Mouse (Mus musculus) left cerebral cortex, postnatal 36 days (tissue): ENCODE data around the gene Gm13272. TPM values are rescaled to one million over a fixed set of nuclear protein-coding genes. Genes with fewer than 3 reads are reported as not detected.
"Not testable (repeated sequence)": the region's sequence is repeated elsewhere in the genome, so short reads cannot be mapped to it uniquely, and the experiment has no call there.

Experiments
- DNase-seq, 2 experiments: peaks; one replicate each; pipeline ENCODE4 v3.0.0; 2021 to 2022; ENCODE audit warnings: low spot score in 2 of 2, mixed read lengths in 1 of 2
- intact Hi-C: fragments of 180-260 bp; cut with DNase I; formaldehyde crosslinking; loops from one replicate; pipeline ENCODE4 v1.15.1; 2025
- total RNA-seq, 2 experiments: library from RNA; stranded (reverse); gene quantifications; 2 replicates each; pipeline ENCODE4 v1.2.3; 2021

Gene Gm13272
- total RNA-seq, 2 experiments from 2014 or later = not detected

DNA sequence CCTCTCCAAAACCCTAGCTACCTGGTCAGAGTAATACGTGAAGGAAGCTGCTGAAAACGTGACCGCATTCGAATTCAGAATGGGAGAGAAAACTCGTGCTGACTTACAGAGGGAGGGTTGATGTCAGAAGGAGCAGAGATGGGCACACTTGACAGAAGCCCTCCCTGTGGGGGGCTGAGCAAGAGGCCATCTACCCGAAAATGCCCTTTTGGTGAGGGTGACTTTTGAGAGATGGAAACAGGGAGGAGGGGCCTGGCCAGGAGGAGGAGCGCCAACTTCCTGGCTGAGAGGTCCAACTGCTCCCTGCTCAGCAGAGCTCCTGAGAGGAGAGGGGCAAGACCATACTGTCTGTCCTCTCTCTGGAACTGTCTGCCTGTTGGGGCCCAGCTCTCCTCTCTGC, 2.2 kb downstream of the Gm13272 start, which contains the start of gene Ifnz:
Gene Ifnz, plus strand, starts transcription at position 301 of the 400 bp plus-strand sequence.
- DNase-seq, intact Hi-C loops: not testable (repeated sequence)

DNA sequence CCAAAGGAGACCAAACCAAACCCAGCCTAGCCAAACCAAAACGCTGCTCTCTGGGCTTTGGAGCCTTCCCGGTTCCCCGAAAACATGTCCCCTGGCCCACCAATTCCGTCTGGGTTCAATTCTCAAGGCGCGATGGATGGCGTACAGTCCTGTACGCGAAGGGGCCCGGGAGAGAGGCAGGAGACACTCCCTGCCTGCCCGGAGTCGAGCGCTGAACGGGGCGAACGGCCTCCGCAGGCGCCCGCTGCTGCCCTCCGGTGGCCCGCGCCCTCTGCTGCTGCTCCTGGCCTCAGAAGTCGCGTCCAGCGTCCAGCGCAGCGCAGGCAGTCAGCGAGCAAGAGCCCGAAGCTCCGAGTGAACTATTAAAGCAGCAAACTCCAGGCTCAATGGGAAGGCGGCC, 2.7 kb downstream of the Gm13272 start:
- DNase-seq, intact Hi-C loops: not testable (repeated sequence)

DNA sequence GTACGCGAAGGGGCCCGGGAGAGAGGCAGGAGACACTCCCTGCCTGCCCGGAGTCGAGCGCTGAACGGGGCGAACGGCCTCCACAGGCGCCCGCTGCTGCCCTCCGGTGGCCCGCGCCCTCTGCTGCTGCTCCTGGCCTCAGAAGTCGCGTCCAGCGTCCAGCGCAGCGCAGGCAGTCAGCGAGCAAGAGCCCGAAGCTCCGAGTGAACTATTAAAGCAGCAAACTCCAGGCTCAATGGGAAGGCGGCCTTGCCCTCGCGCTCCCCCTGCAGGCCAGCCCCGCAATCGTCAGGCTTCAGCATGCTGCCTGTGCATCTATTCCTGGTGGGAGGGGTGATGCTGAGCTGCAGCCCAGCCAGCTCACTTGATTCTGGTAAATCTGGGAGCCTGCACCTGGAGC, 5.8 kb downstream of the Gm13272 start, which contains the start of gene Gm13276:
Gene Gm13276, plus strand, starts transcription at position 301 of the 400 bp plus-strand sequence.
- DNase-seq, intact Hi-C loops: not testable (repeated sequence)

DNA sequence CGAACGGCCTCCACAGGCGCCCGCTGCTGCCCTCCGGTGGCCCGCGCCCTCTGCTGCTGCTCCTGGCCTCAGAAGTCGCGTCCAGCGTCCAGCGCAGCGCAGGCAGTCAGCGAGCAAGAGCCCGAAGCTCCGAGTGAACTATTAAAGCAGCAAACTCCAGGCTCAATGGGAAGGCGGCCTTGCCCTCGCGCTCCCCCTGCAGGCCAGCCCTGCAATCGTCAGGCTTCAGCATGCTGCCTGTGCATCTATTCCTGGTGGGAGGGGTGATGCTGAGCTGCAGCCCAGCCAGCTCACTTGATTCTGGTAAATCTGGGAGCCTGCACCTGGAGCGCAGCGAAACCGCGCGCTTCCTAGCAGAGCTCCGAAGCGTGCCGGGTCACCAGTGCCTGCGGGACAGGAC, 8.8 kb downstream of the Gm13272 start, which contains the start of gene Gm13277:
Gene Gm13277, plus strand, starts transcription at position 231 of the 400 bp plus-strand sequence.
- peak; percentile 40 to 53 for DNase-seq
- intact Hi-C loops = not testable (repeated sequence)

DNA sequence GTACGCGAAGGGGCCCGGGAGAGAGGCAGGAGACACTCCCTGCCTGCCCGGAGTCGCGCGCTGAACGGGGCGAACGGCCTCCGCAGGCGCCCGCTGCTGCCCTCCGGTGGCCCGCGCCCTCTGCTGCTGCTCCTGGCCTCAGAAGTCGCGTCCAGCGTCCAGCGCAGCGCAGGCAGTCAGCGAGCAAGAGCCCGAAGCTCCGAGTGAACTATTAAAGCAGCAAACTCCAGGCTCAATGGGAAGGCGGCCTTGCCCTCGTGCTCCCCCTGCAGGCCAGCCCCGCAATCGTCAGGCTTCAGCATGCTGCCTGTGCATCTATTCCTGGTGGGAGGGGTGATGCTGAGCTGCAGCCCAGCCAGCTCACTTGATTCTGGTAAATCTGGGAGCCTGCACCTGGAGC, 11.6 kb downstream of the Gm13272 start, which contains the start of gene Gm13278:
Gene Gm13278, plus strand, starts transcription at position 301 of the 400 bp plus-strand sequence.
- DNase-seq, intact Hi-C loops: not testable (repeated sequence)

DNA sequence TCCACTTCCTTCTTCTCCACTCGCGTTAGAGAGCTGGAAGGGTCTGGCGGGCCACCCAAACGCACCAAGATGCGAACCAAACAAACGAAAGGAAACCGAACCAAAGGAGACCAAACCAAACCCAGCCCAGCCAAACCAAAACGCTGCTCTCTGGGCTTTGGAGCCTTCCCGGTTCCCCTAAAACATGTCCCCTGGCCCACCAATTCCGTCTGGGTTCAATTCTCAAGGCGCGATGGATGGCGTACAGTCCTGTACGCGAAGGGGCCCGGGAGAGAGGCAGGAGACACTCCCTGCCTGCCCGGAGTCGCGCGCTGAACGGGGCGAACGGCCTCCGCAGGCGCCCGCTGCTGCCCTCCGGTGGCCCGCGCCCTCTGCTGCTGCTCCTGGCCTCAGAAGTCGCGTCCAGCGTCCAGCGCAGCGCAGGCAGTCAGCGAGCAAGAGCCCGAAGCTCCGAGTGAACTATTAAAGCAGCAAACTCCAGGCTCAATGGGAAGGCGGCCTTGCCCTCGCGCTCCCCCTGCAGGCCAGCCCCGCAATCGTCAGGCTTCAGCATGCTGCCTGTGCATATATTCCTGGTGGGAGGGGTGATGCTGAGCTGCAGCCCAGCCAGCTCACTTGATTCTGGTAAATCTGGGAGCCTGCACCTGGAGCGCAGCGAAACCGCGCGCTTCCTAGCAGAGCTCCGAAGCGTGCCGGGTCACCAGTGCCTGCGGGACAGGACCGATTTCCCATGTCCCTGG, 14.5 kb downstream of the Gm13272 start, which contains the start of gene Gm13275:
Gene Gm13275, plus strand, starts transcription at position 552 of the 740 bp plus-strand sequence.
- intact Hi-C loops = not testable (repeated sequence)

DNA sequence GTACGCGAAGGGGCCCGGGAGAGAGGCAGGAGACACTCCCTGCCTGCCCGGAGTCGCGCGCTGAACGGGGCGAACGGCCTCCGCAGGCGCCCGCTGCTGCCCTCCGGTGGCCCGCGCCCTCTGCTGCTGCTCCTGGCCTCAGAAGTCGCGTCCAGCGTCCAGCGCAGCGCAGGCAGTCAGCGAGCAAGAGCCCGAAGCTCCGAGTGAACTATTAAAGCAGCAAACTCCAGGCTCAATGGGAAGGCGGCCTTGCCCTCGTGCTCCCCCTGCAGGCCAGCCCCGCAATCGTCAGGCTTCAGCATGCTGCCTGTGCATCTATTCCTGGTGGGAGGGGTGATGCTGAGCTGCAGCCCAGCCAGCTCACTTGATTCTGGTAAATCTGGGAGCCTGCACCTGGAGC, 17.4 kb downstream of the Gm13272 start, which contains the start of gene Gm13279:
Gene Gm13279, plus strand, starts transcription at position 301 of the 400 bp plus-strand sequence.
- DNase-seq = not testable (repeated sequence)

More for the DNA sequence above, 14.5 kb downstream of the Gm13272 start, which contains the start of gene Gm13275:
- DNase-seq = peak; percentile 57 to 59

DNA sequence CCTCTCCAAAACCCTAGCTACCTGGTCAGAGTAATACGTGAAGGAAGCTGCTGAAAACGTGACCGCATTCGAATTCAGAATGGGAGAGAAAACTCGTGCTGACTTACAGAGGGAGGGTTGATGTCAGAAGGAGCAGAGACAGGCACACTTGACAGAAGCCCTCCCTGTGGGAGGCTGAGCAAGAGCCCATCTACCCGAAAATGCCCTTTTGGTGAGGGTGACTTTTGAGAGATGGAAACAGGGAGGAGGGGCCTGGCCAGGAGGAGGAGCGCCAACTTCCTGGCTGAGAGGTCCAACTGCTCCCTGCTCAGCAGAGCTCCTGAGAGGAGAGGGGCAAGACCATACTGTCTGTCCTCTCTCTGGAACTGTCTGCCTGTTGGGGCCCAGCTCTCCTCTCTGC, 19.7 kb downstream of the Gm13272 start, which contains the start of gene Gm13285:
Gene Gm13285, plus strand, starts transcription at position 301 of the 400 bp plus-strand sequence.
- intact Hi-C loops, DNase-seq: not testable (repeated sequence)

More for the DNA sequence above, 17.4 kb downstream of the Gm13272 start, which contains the start of gene Gm13279:
- intact Hi-C loops = not testable (repeated sequence)

DNA sequence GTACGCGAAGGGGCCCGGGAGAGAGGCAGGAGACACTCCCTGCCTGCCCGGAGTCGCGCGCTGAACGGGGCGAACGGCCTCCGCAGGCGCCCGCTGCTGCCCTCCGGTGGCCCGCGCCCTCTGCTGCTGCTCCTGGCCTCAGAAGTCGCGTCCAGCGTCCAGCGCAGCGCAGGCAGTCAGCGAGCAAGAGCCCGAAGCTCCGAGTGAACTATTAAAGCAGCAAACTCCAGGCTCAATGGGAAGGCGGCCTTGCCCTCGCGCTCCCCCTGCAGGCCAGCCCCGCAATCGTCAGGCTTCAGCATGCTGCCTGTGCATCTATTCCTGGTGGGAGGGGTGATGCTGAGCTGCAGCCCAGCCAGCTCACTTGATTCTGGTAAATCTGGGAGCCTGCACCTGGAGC, 23.3 kb downstream of the Gm13272 start, which contains the start of gene Gm13287:
Gene Gm13287, plus strand, starts transcription at position 301 of the 400 bp plus-strand sequence.
- DNase-seq, intact Hi-C loops: not testable (repeated sequence)

DNA sequence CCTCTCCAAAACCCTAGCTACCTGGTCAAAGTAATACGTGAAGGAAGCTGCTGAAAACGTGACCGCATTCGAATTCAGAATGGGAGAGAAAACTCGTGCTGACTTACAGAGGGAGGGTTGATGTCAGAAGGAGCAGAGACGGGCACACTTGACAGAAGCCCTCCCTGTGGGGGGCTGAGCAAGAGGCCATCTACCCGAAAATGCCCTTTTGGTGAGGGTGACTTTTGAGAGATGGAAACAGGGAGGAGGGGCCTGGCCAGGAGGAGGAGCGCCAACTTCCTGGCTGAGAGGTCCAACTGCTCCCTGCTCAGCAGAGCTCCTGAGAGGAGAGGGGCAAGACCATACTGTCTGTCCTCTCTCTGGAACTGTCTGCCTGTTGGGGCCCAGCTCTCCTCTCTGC, 25.6 kb downstream of the Gm13272 start, which contains the start of gene Gm13288:
Gene Gm13288, plus strand, starts transcription at position 301 of the 400 bp plus-strand sequence.
- intact Hi-C loops = not testable (repeated sequence)

DNA sequence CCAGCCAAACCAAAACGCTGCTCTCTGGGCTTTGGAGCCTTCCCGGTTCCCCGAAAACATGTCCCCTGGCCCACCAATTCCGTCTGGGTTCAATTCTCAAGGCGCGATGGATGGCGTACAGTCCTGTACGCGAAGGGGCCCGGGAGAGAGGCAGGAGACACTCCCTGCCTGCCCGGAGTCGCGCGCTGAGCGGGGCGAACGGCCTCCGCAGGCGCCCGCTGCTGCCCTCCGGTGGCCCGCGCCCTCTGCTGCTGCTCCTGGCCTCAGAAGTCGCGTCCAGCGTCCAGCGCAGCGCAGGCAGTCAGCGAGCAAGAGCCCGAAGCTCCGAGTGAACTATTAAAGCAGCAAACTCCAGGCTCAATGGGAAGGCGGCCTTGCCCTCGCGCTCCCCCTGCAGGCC, 26.1 kb downstream of the Gm13272 start:
- intact Hi-C loops, DNase-seq: not testable (repeated sequence)

More for the DNA sequence above, 25.6 kb downstream of the Gm13272 start, which contains the start of gene Gm13288:
- DNase-seq = not testable (repeated sequence)

DNA sequence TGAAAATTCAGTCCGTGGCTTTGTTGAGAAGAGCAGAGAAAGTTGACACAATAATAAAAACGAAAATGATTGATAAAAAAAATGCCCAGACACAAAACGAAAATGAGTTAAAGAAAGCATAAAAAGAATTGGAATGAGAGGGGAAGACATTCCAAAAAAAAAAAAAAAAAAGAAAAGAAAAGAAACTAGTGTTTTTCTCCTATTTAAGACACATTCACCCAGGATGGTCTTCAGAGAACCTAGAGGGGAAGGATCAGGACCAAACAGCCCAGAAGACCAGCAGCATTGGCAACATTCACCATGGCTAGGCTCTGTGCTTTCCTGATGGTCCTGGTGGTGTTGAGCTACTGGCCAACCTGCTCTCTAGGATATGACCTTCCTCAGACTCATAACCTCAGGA, 36.3 kb downstream of the Gm13272 start, which contains the start of gene Ifna7:
Gene Ifna7, plus strand, starts transcription at position 301 of the 400 bp plus-strand sequence.
- DNase-seq = no peak
- intact Hi-C loops = no loop called here

DNA sequence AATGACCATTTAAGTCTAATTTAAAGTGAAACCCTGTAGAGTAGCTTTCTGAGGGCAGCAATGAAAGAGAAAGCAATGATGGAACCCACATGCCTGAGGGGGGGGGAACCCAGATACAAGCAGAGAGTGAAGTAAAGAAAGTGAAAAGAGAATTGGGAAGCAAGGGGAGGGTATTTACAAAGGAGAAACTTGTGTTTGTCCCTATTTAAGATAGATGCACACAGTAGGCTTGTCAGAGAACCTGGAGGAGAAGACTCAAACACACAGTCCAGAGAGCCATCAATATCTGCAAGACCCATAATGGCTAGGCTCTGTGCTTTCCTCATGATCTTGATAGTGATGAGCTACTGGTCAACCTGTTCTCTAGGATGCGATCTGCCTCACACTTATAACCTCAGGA, 40.0 kb downstream of the Gm13272 start, which contains the start of gene Ifna11:
Gene Ifna11, plus strand, starts transcription at position 301 of the 400 bp plus-strand sequence.
- intact Hi-C loops = no loop called here

DNA sequence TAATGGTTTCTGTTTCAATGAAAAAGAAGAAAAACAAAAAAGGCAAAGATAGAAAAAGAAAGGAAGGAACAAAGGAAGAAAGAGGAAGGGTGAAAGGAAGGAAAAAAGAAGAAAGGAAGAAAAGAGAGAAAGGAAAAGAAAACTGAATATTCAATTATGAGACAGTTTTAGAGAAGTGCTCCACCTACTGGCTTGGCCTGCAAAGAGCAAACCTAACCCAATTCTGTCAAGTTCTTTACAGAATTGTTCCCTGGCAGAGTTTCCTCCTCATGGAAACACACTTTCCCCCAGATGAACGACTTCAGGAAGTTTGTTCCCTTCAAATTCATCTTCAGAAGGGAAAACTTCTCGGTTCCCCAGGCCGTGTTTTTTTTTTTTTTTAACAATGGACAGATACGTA, 43.3 kb downstream of the Gm13272 start:
- intact Hi-C loops = no loop called here

More for the DNA sequence above, 40.0 kb downstream of the Gm13272 start, which contains the start of gene Ifna11:
- DNase-seq = no peak

DNA sequence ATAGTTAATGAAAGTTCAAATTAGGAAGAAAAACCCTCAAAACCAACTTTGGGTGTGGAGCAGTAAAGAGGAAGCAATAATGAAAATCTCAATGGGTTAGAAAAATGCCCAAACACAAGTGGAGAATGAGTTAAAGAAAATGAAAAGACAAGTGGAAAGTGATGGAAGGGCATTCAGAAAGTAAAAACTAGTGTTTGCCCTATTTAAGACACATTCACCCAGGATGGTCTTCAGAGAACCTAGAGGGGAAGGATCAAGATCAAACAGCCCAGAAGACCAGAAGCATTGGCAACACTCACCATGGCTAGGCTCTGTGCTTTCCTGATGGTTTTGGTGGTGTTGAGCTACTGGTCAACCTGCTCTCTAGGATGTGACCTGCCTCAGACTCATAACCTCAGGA, 47.5 kb downstream of the Gm13272 start, which contains the start of gene Ifna6:
Gene Ifna6, plus strand, starts transcription at position 301 of the 400 bp plus-strand sequence.
- intact Hi-C loops, DNase-seq: not testable (repeated sequence)

More for the DNA sequence above, 43.3 kb downstream of the Gm13272 start:
- no peak for DNase-seq

Other genes with a start within 250 kb of the Gm13272 start
- gene Ifna15, start 221.6 kb upstream of the Gm13272 start, total RNA-seq = not detected
- not detected for gene Ifna14, start 208.1 kb upstream of the Gm13272 start, total RNA-seq
- not detected for gene Ifna9, start 187.5 kb upstream of the Gm13272 start, total RNA-seq
- gene Ifna12, start 176.5 kb upstream of the Gm13272 start, total RNA-seq = not detected
- not detected for gene C87499, start 145.4 kb upstream of the Gm13272 start, total RNA-seq
- not detected for gene Ifna13, start 135.4 kb upstream of the Gm13272 start, total RNA-seq
- gene Ifna16, start 102.9 kb upstream of the Gm13272 start, total RNA-seq = not detected
- gene Ifna2, start 95.9 kb upstream of the Gm13272 start, total RNA-seq = not detected
- gene Ifnab, start 88.5 kb upstream of the Gm13272 start, total RNA-seq = not detected
- gene Gm26566, start 58.0 kb upstream of the Gm13272 start, total RNA-seq = 1 to 10 TPM in 1 of 2 experiments, under 1 TPM in 1; 0.66 to 1.5 TPM
- gene Klhl9, start 57.4 kb upstream of the Gm13272 start, total RNA-seq = 100 to 1,000 TPM in 1 of 2 experiments, 10 to 100 TPM in 1; 92.7 to 101 TPM
- not detected for gene Gm13271, start 25.0 kb upstream of the Gm13272 start, total RNA-seq
- not detected for gene Gm13283, start 19.7 kb upstream of the Gm13272 start, total RNA-seq
- not detected for gene Gm13290, start 6.0 kb upstream of the Gm13272 start, total RNA-seq
- gene Gm13289, start 2.9 kb upstream of the Gm13272 start, total RNA-seq = not detected
- not detected for gene Ifnz, start 2.3 kb downstream of the Gm13272 start, total RNA-seq
- gene Gm13276, start 5.9 kb downstream of the Gm13272 start, total RNA-seq = not detected
- gene Gm13277, start 8.8 kb downstream of the Gm13272 start, total RNA-seq = not detected
- gene Gm13278, start 11.7 kb downstream of the Gm13272 start, total RNA-seq = not detected
- gene Gm13275, start 14.6 kb downstream of the Gm13272 start, total RNA-seq = not detected
- gene Gm13279, start 17.5 kb downstream of the Gm13272 start, total RNA-seq = not detected
- gene Gm13285, start 19.8 kb downstream of the Gm13272 start, total RNA-seq = not detected
- not detected for gene Gm13287, start 23.4 kb downstream of the Gm13272 start, total RNA-seq
- not detected for gene Gm13288, start 25.7 kb downstream of the Gm13272 start, total RNA-seq
- not detected for gene Ifna7, start 36.4 kb downstream of the Gm13272 start, total RNA-seq
- gene Ifna11, start 40.1 kb downstream of the Gm13272 start, total RNA-seq = not detected
- gene Ifna6, start 47.6 kb downstream of the Gm13272 start, total RNA-seq = not detected
- not detected for gene Ifna5, start 55.7 kb downstream of the Gm13272 start, total RNA-seq
- gene Ifna4, start 62.0 kb downstream of the Gm13272 start, total RNA-seq = not detected
- gene Ifna1, start 70.2 kb downstream of the Gm13272 start, total RNA-seq = not detected
- gene Ifne, start 100.4 kb downstream of the Gm13272 start, total RNA-seq = not detected